Mouse (Mus musculus): ENCODE measurements around the gene Gm14419. TPM values are rescaled to one million over a fixed set of nuclear protein-coding genes. Genes with fewer than 3 reads are reported as not detected.
"Not testable (repeated sequence)": the region's sequence is repeated elsewhere in the genome, so short reads cannot be mapped to it uniquely, and the experiment has no call there.

Gene Gm14419
- 10 to 100 TPM; 66.6 to 74.2 TPM for total RNA-seq (2021)
- long read RNA-seq, transcript Gm14419-203 (4 exons, 752 nt): major isoform, 29 of 33 reads
- long read RNA-seq, partial matches to known transcripts: 0 of 33 reads
- long read RNA-seq, other reads (novel, unspliced or antisense): 4 of 33 reads

DNA sequence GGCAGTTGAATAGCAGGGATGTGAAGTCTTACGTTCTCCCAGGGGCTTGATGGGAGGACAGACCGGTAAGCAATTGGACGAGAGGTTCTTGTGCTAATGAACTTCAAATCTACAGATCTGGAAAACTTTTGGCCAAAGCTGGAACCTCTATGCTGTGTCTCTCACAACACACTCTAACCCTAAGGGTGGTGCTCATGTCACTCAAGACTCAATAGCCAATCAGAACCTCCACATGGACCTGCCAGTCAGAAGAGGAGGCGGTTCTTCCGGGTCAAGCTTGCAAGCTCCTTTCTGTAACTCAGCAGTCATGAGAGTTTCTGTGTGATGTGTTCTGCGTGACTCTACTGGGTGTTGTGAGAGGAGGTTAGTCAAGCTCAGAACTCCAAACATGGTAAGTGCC lies at the start of gene Gm14419:
Gene Gm14419 (plus strand): TSS at position 301 of the 400 bp plus-strand sequence.
- not testable (repeated sequence) for DNase-seq (ENCODE audit: low spot score in 2 of 2)

Other genes starting within 250 kb of the Gm14419 start
- gene Gm14295, start 202.3 kb upstream of the Gm14419 start, total RNA-seq (2021): 10 to 100 TPM; 17.2 to 17.6 TPM
- not detected for gene Gm14408, start 169.8 kb upstream of the Gm14419 start, total RNA-seq (2021)
- 10 to 100 TPM; 17.0 to 18.7 TPM for gene Gm14296, start 73.1 kb upstream of the Gm14419 start, total RNA-seq (2021)
- gene Gm14401, start 73.4 kb downstream of the Gm14419 start, total RNA-seq (2021): 1 to 10 TPM in 1 of 2 experiments, under 1 TPM in 1; 0.91 to 1.5 TPM
- gene Gm14410, start 205.5 kb downstream of the Gm14419 start, total RNA-seq (2021): 10 to 100 TPM; 61.6 to 70.5 TPM

Measured in layer of hippocampus, postnatal 10 days (tissue).